Mouse (Mus musculus): ENCODE measurements around the gene Gm19426.
A peak's percentile ranks its signal among the peaks of the same experiment; 100 is the strongest.

The Gm19426 gene

DNA sequence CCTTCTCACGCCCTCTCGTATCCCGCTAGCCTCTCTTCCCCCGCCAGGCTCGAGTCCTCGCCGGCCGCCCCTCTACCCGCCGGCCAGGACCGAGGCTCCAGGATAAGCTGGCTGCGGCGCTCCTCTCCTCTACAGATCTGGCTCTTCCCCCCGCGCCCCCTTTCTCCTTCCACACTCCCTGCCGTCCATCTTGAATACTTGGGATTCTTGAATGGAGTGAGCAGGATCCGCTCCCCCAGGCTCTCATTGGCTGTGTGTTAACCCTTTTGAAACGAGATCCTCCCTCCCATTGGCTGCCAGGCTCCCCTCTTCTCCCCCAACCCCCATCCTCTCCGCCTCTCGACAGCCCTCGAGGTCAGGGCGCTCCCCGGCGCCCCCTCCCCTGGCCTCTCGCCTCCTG, at the start of gene Gm19426:
TSS of gene Gm19426 (minus strand) at position 95 of the 400 bp plus-strand sequence.
- no peak for DNase-seq (ENCODE audit: extremely low read depth, low read depth)

DNA sequence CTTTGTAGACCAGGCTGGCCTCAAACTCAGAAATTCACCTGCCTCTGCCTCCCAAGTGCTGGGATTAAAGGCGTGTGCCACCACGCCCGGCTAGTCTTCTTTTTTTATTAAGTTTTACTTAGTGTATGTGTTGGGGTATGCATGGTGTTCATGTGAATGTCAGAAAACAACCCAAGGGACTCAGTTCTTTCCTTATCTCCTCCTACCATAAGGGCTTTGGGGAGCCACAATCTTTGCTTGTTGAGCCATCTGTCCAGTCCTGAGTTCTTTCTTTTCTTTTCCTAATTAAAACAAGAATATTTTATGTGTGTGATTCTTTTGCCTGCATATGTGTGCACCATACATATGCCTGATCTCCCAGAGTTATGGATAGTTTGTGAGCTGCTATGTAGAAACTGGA, 49.7 kb upstream of the Gm19426 start:
- peak; percentile 49 for DNase-seq (ENCODE audit: extremely low read depth, low read depth)

DNA sequence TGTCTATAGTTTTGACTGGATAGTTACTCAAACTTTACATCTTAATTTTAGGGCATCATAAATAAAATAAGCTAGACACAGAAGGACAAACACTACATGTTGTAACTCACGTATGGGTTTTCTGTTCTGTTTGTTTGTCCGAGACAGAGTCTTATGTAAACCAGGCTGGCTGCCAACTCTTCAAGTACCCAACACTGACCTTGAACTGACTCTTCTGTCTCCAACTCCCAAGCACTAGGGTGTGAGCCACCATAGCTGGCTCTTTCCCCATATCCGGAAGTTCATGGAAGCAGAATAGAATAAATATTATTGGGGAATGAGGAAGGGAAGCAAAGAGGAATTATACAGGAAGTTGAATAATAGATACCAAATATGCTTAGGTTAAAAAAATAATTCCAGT, 49.1 kb upstream of the Gm19426 start:
- DNase-seq (ENCODE audit: extremely low read depth, low read depth) = no peak

DNA sequence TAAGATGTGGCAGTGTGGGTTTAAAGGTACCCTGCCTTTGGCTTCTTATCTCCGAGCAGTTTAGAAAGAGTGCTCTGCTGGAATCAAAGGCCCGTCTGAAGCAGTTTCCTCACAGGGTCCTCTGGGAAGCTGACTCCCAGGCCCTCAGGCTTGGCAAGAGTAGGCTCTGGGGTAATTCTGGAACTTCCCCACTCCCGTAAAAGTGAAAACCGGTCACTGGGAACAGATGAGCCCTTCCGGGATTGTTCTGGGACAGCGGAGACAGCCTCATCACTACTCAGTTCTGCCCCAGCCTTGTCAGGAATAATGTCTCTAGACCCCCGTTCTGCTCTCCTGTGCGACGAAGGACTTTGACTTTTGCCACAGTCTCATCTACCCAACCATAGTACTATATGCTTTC, 47.0 kb upstream of the Gm19426 start:
- DNase-seq (ENCODE audit: extremely low read depth, low read depth) = no peak

DNA sequence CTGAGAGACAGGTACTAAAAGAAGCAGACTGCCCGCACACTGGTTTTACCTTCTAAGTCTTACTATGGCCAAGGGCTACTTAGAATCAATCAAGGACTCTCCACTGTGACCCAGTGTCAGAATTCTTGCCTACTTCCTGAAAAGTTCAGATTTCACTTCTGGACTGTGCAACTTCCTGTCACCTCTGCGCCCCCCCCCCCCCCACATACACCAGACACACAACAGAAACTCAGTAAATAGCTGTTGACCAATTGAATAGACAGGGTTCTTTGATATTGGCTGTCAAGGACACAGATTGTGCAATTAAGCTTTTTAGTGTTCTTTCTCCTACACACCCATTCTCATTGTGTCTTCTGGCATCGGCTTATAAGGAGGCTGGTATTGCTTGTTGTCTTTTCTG, 44.9 kb upstream of the Gm19426 start:
- no peak for DNase-seq (ENCODE audit: extremely low read depth, low read depth)

DNA sequence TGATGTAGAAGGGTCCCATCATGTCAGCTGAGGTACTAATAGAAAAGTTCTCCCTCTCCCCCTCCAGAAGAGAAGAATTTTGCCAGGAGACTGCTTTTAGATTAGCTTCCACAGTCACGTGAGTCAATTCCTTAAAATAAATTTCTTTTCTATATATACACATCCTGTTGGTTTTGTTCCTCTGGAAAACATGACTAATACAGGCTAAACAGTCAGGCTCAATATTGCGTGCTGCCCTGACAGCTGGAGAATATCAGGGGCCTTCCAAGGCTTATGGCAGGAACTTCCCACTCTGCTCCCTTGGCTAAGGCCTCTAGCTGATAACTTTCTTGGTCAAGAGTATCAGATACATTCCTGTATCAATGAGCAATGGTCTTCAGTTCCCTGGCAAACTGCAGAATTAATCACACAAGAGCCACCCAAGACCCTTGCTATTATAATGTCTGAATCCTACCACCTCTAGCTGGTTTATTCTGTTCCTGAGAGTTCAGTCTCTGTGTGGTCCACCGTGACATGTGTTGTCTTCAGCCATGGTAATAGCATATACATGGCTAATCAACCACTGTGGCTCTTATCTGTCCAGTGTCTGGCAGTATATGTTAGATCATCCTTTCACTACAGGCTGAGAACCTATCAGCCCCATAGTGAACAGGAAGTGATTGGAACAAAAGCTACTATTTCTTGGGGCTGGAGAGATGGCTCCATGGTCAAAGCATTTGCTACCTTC, 40.5 kb upstream of the Gm19426 start:
- DNase-seq (ENCODE audit: extremely low read depth, low read depth) = no peak

DNA sequence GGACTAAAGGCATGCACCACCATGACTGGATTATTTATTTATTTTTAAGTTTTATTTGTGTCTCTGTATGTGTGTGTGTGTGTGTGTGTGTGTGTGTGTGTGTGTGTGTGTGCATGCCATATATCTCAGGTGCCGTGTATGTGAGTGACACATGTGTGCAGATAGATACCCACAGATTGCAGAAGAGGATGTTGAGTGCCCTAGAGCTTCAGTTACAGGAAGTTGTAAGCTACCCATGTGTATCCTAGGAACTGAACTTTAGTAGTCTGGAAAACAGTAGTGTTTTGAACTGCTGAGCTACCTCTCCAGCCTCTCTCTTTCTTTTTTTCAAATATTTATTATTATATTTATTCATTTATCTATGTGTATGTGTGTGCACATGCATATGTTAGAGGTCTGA, 39.9 kb upstream of the Gm19426 start:
- no peak for DNase-seq (ENCODE audit: extremely low read depth, low read depth)

DNA sequence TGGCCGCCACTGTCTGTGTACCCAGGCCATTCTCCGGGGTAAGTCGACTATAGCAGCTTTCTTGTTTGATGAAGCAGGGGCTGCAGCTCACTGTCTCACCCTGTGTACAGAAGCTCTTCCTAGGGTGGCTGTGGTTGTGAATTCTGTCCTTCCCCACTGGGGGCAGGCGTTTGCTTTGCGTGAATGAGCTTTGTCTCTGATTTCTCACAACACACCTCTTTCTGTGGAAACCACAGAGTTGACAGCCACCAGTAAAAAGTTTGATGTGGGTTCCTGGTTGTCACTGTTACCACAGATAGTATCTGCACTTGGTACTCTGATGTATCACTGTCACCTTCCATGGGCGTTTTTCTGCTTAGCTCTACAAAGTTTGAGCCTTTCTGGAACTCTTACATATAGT, 35.8 kb upstream of the Gm19426 start:
- no peak for DNase-seq (ENCODE audit: extremely low read depth, low read depth)

DNA sequence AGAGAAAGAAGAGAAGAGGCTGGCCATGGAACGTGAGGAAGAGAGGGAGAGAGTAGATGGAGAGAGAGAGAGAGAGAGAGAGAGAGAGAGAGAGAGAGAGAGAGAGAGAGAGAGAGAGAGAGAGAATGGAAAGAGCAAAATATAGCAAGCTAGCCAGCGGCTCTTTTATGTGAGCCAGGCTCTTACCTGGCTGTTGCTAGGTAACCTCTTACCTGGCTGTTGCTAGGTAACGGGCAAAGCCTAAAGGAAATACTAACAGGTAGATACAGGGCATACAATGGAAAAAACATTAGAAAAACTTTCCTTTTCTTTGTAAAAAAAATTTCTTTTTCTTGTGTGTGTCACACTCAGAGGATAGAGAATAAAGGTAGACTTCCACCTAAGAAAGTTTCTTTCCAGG, 34.3 kb upstream of the Gm19426 start:
- DNase-seq (ENCODE audit: extremely low read depth, low read depth) = no peak

DNA sequence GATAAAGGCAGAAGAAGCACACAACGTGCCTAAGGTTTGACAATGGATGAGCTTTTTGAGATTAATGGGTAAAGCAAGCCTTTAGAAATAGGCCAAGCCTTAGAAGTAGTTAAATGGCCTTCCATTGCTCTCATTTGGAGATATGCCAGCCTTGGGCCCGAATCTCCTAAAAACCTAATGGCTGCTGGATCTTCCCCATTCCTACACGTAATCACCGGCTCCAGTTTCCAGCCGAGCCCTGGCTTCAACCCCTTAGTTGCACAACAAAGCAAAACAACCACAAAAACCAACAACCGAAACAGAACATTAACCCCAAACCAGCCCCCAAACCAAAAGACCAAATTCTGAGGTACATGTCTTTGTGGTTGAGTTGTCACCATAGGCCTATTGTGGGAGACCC, 32.2 kb upstream of the Gm19426 start:
- DNase-seq (ENCODE audit: extremely low read depth, low read depth) = no peak

DNA sequence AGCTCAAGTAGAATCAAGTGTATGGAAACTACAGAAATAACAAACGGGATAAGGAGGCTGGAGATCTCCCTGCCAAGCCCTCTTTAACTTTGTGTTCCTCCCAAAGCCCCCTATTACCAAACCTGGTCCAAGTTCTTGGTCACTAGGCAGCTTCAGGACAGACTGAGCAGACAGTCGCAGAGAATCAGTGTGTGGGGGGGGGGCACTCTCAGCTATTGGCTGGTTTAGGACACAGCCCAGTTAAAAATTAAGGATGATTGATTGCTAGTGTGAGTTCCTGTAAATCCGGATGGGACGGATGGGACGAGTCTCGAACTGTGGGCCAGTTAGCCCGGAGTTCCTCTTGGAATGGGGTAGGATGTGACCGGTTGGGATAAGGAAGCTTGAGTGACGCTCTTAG, 31.8 kb upstream of the Gm19426 start, which contains the start of gene Serping1:
TSS of gene Serping1 (minus strand) at position 204 of the 400 bp plus-strand sequence.
- DNase-seq (ENCODE audit: extremely low read depth, low read depth) = no peak

DNA sequence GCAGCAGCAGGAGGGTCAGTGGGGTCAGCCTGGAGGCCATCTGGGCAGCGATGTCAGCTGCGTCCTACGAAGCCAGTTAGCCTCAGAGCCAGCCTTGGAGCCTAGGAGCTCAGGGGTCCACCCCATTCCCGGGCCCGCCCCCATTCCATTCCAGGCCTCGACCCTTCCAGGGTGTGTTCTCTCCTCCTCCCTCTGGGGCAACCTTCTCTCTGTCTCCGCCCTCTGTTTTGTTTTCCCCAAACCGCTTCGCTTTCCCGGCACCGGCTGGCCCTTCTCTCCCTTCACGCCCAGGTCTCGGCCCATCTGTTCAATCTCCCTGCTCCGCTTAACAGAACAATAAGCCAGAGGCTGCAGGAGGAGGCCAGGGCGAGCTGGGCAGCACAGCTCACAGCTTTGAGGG, 31.3 kb upstream of the Gm19426 start:
- DNase-seq (ENCODE audit: extremely low read depth, low read depth) = no peak

DNA sequence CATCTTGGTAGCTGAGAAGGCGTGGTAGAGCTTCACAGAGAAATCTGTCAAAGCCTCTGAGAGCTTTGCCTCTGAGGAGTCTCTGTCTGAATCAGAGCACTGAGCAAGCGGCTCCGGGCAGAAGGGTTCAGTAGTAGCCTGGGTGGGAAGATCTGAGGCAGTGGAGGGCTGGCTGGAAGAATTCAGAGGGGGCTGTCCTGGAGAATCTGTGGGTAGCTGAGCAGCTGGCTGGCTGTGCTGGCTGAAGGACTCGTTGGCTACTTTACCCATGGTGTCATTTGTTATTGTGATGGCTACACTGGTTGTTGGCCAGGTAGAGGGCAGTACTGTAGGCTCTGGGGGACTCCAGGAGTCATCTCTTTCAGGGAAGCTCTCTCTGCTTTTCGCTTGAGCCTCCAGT, 29.7 kb upstream of the Gm19426 start:
- no peak for DNase-seq (ENCODE audit: extremely low read depth, low read depth)

DNA sequence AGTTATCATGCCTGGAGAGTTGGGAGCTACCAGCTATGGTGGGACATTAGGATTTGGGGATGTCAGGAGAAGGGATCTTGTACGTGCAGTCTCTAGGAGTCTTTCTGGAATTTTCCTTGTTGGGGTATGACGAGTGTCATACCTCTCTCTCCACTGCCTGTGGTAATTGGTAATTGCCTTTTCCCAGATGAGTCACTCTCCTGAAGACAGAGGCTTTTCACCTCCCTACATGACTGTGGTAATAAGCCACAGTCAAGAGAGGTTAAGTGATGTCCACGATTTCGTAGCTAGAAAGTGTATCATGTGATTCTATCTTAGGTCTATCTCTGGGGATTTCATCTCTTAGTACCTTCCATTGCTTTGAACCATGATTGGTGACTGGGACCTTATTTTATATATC, 29.0 kb upstream of the Gm19426 start:
- DNase-seq (ENCODE audit: extremely low read depth, low read depth) = no peak

DNA sequence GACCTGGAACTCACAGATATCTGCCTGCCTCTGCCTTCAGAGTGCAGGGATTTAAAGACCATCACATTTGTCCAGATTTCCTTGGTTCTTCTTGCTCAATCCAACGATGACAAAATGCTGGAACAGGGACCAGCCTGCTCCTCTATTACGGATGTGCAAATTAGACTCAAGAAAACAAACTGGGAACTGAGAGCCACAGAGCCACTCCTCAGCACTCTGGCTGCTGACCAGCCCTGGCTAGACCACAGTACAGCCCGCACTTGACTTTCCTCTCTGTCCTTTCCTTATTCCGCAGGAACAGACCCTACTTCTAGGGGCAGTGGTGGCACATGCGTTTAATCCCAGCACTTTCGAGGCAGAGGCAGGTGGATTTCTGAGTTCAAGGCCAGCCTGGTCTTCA, 27.0 kb upstream of the Gm19426 start:
- no peak for DNase-seq (ENCODE audit: extremely low read depth, low read depth)

DNA sequence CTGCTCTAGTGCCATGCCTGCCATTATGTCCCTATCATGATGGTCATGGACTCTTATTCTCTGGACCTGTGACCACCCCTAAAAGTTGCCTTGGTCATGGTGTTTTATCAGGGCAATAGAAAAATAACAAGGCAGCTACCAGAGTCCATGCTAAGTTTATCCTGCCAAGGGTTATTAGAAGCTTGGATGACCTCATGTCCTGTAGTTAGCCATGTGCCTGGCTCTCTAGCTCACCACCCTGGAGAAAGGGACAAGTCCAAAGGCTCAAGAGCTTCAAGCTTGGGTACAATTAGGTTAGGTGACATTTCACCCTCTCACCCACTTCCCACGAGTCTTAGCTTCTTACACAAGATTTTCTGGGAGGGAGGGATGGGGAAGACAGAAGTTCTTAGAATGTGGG, 19.4 kb upstream of the Gm19426 start:
- DNase-seq (ENCODE audit: extremely low read depth, low read depth) = no peak

DNA sequence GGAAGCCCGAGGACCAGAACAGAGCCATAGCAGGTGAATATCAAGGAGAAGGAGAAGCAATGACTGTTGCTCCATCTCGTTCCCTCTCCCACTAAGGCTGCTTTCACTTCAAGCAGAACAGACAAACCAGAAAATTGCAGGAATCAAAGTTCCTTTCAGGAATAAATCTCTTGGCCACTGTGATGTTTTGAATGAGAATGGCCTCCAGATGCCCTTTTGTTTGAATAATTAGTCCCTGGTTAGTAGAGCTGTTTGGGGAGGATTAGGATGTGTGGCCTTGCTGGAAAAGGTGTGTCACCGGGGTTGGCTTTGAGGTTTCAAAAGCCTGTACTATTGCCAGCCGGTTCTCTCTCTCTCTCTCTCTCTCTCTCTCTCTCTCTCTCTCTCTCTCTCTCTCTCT, 18.8 kb upstream of the Gm19426 start:
- no peak for DNase-seq (ENCODE audit: extremely low read depth, low read depth)

DNA sequence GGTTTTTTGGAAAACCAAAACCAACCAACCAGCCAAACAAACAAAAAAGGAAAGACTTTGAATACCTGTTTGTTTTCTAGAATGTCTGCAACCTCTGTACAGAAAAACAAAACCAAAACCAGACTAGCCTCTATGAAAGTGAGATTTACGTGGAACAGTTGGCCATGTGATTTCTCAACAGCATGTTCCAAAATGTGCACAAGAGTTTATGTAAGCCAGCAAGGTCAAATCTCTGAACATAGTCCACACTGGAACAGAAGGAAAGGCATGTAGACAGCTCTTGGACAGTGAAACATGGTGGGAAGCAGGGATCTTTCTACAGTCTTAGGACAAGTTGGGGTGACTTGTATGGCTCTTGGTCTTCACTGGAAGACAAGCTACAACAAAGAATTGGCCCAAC, 18.4 kb upstream of the Gm19426 start:
- no peak for DNase-seq (ENCODE audit: extremely low read depth, low read depth)

DNA sequence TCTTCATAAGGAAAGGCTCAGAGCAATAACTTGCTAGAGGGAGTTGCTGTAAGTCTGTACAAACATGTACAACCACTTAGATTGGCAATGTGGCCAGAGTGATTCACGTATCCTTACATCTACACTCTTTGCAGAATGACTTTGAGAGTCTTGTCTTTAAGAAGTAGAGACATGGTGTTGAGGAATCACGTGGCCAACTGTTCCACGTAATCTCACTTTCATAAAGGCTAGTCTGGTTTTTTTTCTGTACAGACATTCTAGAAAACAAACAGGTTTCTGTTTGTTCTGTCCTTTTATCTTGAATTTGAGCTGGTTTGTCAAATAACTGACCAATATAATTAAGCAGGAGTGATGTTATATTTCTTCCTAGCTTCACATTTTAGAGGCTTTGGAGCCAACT, 17.9 kb upstream of the Gm19426 start:
- DNase-seq (ENCODE audit: extremely low read depth, low read depth) = no peak

DNA sequence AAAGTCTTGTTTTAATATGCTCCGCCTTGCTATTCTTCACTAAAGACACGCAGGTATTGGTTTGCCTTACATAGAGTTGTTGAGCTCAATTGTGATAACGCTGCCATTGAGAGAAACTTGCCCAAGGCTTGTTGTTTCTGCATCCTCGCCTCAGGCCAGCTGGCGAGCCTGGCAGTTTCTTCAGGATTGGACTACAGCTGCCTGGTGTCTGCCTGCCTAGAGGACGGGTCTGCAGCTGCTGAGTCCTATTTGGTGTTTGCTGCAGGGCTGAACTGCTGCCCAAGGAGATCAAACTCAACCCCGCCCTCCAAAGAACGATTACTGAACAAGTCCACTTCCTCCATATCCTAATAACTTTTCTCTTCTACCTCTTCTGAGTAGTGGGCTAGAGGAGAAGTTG, 17.3 kb upstream of the Gm19426 start:
- DNase-seq (ENCODE audit: extremely low read depth, low read depth) = no peak

DNA sequence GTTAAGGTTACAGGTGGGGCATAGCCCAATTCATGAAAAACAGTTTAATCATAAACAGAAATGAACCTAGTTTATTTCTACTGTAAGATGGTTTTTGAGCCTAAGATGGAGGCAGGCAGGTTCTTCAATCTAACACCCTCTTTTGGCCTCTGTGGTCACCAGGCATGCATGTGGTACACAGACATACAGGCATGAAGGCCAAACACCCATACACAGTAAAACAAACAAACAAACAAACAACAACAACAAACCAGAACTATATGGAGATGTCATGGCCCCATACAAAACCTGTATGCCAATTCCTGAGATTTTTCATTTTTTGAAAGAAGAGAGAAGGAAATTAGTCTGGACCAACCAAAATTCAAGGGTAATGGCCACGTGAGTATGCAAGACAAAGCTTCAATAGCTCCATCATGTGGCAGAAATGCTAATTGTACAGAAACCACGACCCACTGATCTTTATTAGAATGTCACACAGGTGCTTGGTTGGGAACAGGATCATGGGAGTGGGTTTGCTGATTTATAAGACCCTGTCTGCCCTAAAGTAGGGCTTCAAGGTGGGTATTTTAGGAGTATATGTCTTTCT, 15.2 kb upstream of the Gm19426 start:
- peak; percentile 32 for DNase-seq (ENCODE audit: extremely low read depth, low read depth)

DNA sequence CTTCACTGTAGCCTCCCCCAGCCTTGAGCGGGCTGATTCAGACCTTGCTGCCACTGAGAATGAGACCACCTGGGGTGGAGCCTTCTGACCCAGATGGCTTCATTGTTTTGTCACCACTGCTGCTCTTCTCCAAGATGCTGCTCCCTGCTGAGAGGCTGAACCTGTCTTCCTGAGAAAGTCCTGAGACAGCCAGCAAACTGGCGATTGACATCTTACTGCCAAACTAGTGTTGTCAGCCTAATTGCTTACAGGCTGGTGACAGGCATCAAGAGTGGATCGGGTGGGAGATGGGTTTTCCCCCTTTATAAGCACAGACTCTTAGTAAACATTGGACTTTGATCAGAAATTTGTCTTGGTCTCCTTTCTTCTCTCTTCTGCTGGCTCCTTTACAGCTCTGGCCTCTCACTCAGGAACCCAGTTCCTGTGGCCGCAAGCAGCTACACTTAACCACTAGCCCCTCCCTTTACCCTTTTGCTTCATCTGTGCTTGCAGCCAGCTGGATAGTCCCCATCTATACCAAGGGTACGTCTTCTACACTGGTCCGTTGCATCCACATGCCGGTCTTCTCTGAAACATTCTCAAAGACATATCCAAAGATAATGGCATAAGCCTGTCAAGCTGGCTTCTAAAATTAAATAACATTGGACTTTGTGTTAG, 13.7 kb upstream of the Gm19426 start:
- DNase-seq (ENCODE audit: extremely low read depth, low read depth) = no peak

DNA sequence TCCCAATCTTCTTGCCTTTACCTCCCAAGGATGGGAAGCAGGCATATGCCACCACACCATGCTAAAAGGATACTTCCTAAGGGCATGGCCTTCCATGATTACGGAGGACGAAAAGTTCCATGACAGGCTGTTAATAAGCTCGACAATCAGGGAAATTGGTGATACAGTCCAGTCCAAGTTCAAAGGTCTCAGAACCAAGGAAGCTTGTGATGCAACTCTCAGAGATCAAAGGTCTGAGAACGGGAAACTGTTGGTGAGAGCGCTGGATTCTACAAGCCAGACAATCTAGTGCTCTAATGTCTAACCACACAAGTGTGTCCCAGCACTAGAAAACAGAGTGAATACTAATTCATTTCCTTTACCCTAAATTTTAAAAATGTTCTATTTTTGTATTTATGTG, 12.8 kb upstream of the Gm19426 start:
- DNase-seq (ENCODE audit: extremely low read depth, low read depth) = no peak

All from MEL-GATA-1-ER (cell line).